In the genomic region with DNA sequence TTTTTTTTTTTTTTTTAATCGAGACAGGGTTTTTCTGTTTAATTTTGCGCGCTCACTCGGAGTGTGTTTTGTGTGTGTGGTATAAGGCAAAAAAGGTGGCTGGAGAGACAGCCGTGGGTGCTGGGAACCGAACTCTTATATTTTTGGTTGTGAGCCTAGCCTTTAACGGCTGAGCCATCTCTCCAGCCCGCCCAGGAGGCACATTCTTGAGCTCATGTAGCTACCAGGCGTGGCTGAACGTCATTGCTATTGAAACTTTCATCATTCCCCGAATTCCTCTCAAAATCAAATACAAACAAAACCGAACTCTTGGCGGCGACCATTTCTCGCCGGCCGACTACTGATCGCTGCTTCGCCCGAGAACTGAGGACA, we compare ENCODE assay signal across 7 mouse cellular contexts. TPM values are rescaled to one million over a fixed set of nuclear protein-coding genes. Genes with fewer than 3 reads are reported as not detected.
DNase-seq lines count a peak whose midpoint lies in the region; ATAC-seq and TF ChIP-seq lines count a peak whose summit lies in the region.
"Not testable (repeated sequence)": the region's sequence is repeated elsewhere in the genome, so short reads cannot be mapped to it uniquely, and the experiment has no call there.

No protein-coding gene starts in this region.

- H3K27ac ChIP-seq in embryonic facial prominence, embryonic 13.5 days: peak overlapping the region; percentile 91
- peak overlapping the region; percentile 62 for H3K27ac ChIP-seq in kidney, adult 2 months (ENCODE audit: insufficient read depth, low read depth, low read length)
- H3K27ac ChIP-seq in limb, embryonic 10.5 days: peak overlapping the region; percentile 75; the same call in 1 of the 2 replicates
- not testable (repeated sequence) for H3K27ac ChIP-seq in midbrain, embryonic 11.5 days (ENCODE audit: low read depth, low read length)

- not testable (repeated sequence) for TF ChIP-seq POLR2A in kidney, adult 2 months (IDR thresholded peaks at IDR 0.05; ENCODE audit: low read depth, low read length)

- not testable (repeated sequence) for H3K4me1 ChIP-seq in embryonic facial prominence, embryonic 13.5 days; kidney, adult 2 months (ENCODE audit: control insufficient read depth, insufficient read depth, low read length); midbrain, embryonic 11.5 days (ENCODE audit: control insufficient read depth, insufficient read depth, low read length)
- peaks cover 15% of the 10 kb centered on the region for H3K4me1 ChIP-seq in limb, embryonic 10.5 days

- under 1% methylated on average over 20 of the region's 20 CpGs for WGBS in embryonic facial prominence, embryonic 13.5 days
- under 1% methylated on average over 20 of the region's 20 CpGs for WGBS in kidney, adult 2 months
- WGBS in limb, embryonic 10.5 days: under 1% methylated on average over 20 of the region's 20 CpGs
- under 1% methylated on average over 20 of the region's 20 CpGs for WGBS in midbrain, embryonic 11.5 days

- H3K27me3 ChIP-seq in embryonic facial prominence, embryonic 13.5 days; kidney, adult 2 months (replicated peaks; ENCODE audit: control insufficient read depth, insufficient read depth, low read length); limb, embryonic 10.5 days (ENCODE audit: low read depth, poor library complexity, severe bottlenecking); midbrain, embryonic 11.5 days (ENCODE audit: control insufficient read depth, insufficient read depth, low read length): not testable (repeated sequence)

- TF ChIP-seq CTCF in kidney, adult 2 months (conservative IDR thresholded peaks at IDR 0.05; ENCODE audit: insufficient read depth, insufficient read length, low read depth, low read length): not testable (repeated sequence)

- H3K36me3 ChIP-seq in embryonic facial prominence, embryonic 13.5 days; kidney, adult 2 months (ENCODE audit: control insufficient read depth, insufficient read depth, low read length); limb, embryonic 10.5 days; midbrain, embryonic 11.5 days (ENCODE audit: control insufficient read depth, insufficient read depth, low read length): not testable (repeated sequence)

- peak; percentile 28 for ATAC-seq in embryonic facial prominence, embryonic 13.5 days (ENCODE audit: insufficient number of reproducible peaks, insufficient read depth, low FRiP score, low TSS enrichment, low read depth)
- peak; percentile 35 for ATAC-seq in midbrain, embryonic 11.5 days (ENCODE audit: low FRiP score)

- H3K9me3 ChIP-seq in embryonic facial prominence, embryonic 13.5 days; limb, embryonic 10.5 days (replicated peaks); midbrain, embryonic 11.5 days (ENCODE audit: control insufficient read depth, low read length): not testable (repeated sequence)

- DNase-seq in adrenal gland, postnatal 14 days: peak; percentile 81
- DNase-seq in heart, adult 18-20 months: peak; percentile 79 to 89
- peak; percentile 85 for DNase-seq in kidney, adult 2 months
- peak; percentile 91 for DNase-seq in limb, embryonic 10.5 days (ENCODE audit: low spot score)
- DNase-seq in midbrain, embryonic 11.5 days (ENCODE audit: low spot score, missing footprints): peak; percentile 99
- DNase-seq in right cerebral cortex, postnatal 4 days: peak; percentile 74

- H3K4me3 ChIP-seq in embryonic facial prominence, embryonic 13.5 days: peak overlapping the region; percentile 62
- H3K4me3 ChIP-seq in kidney, adult 2 months (ENCODE audit: insufficient read depth, low read depth, low read length): peak overlapping the region; percentile 99
- H3K4me3 ChIP-seq in limb, embryonic 10.5 days: peak overlapping the region; percentile 61
- H3K4me3 ChIP-seq in midbrain, embryonic 11.5 days (ENCODE audit: low read depth, low read length): peak overlapping the region; percentile 56

- H3K4me2 ChIP-seq in embryonic facial prominence, embryonic 13.5 days: peak overlapping the region; percentile 69
- peak overlapping the region; percentile 38 for H3K4me2 ChIP-seq in midbrain, embryonic 11.5 days

- H3K9ac ChIP-seq in embryonic facial prominence, embryonic 13.5 days: peak overlapping the region; percentile 73
- peak overlapping the region; percentile 63 for H3K9ac ChIP-seq in midbrain, embryonic 11.5 days (ENCODE audit: low read length)

RNA-seq across cellular contexts. Expression of a gene that starts 9.7 kb away (rescaled TPM):
- total RNA-seq in adrenal gland, postnatal 14 days (2021): 0.30 and 0.68 TPM in 2 replicates
- 0.10 TPM in 1 of 2 replicates, not detected in the other for polyA plus RNA-seq in embryonic facial prominence, embryonic 13.5 days (2015; fragmentation: Nextera tagmentation; extraction: Ambion mirVana)
- total RNA-seq in heart, adult 18-20 months (2021): not detected
- polyA plus RNA-seq in kidney, adult 2 months (2012; rRNA removed): 0.15 and 0.31 TPM in 2 replicates
- polyA plus RNA-seq in limb, embryonic 10.5 days (2016; fragmentation: Nextera tagmentation; extraction: Ambion mirVana): not detected in 2 replicates
- 0.08 TPM in 1 of 2 replicates, not detected in the other for polyA plus RNA-seq in midbrain, embryonic 11.5 days (2014; fragmentation: Nextera tagmentation; extraction: Ambion mirVana)

RNA-seq across cellular contexts. Expression of a gene that starts 27.4 kb away (rescaled TPM):
- total RNA-seq in adrenal gland, postnatal 14 days (2021): not detected in 2 replicates
- polyA plus RNA-seq in embryonic facial prominence, embryonic 13.5 days (2015; fragmentation: Nextera tagmentation; extraction: Ambion mirVana): not detected in 2 replicates
- not detected for total RNA-seq in heart, adult 18-20 months (2021)
- polyA plus RNA-seq in kidney, adult 2 months (2012; rRNA removed): 0.23 TPM in 1 of 2 replicates, not detected in the other
- polyA plus RNA-seq in limb, embryonic 10.5 days (2016; fragmentation: Nextera tagmentation; extraction: Ambion mirVana): not detected in 2 replicates
- polyA plus RNA-seq in midbrain, embryonic 11.5 days (2014; fragmentation: Nextera tagmentation; extraction: Ambion mirVana): not detected in 2 replicates

RNA-seq across cellular contexts. Expression of a gene that starts 27.4 kb away (rescaled TPM):
- 1.5 TPM in 1 of 2 replicates, not detected in the other for total RNA-seq in adrenal gland, postnatal 14 days (2021)
- polyA plus RNA-seq in embryonic facial prominence, embryonic 13.5 days (2015; fragmentation: Nextera tagmentation; extraction: Ambion mirVana): 0.19 TPM in 1 of 2 replicates, not detected in the other
- under 1 TPM; 0.21 to 0.45 TPM for total RNA-seq in heart, adult 18-20 months (2021)
- 0.03 and 0.11 TPM in 2 replicates for polyA plus RNA-seq in kidney, adult 2 months (2012; rRNA removed)
- not detected in 2 replicates for polyA plus RNA-seq in limb, embryonic 10.5 days (2016; fragmentation: Nextera tagmentation; extraction: Ambion mirVana)
- polyA plus RNA-seq in midbrain, embryonic 11.5 days (2014; fragmentation: Nextera tagmentation; extraction: Ambion mirVana): not detected in 2 replicates
